Mouse (Mus musculus): ENCODE data around the gene Ptgfr.

GRCm38 (mm10) chr3:151788622-151789021 lies 48.8 kb downstream of the Ptgfr start:
- TF ChIP-seq CTCF (IDR thresholded peaks at IDR 0.05; ENCODE audit: control insufficient read depth, insufficient read depth, insufficient replicate concordance, low read depth, low read length): no peak
- TF ChIP-seq POLR2A (IDR thresholded peaks at IDR 0.05; ENCODE audit: control insufficient read depth, low read depth, low read length): no peak

Data from testis, adult 2 months (tissue).